7 mouse cellular contexts compared by ENCODE assay signal in the genomic region with DNA sequence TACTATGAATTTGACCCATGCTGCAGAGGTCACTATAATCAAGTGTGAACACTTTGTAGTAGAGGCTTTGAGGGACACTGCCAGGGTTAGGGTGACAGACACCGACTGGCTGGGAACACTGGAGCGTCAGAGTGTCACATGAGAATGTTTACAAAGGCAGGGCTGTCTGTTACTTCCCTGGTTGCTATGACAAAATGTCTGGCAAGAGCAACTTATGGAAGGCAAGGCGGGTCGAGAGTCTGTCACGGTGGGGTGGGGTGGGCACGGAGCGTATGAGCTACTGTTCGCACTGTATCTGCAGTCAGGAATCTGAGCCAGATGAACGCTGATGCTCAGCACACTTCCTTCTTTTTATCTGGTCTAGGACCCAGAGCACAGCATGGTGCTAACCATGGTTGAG. TPM values are rescaled to one million over a fixed set of nuclear protein-coding genes. Genes with fewer than 3 reads are reported as not detected.
DNase-seq lines count a peak whose midpoint lies in the region; ATAC-seq and TF ChIP-seq lines count a peak whose summit lies in the region.

No protein-coding gene starts in this region.

- H3K4me1 ChIP-seq in heart, embryonic 14.5 days (ENCODE audit: control insufficient read depth in 2 of 2, insufficient read depth in 2 of 2, low read length in 2 of 2): peaks cover 5 to 15% of the 10 kb centered on the region in 2 experiments
- H3K4me1 ChIP-seq in lung, embryonic 16.5 days (replicated peaks; ENCODE audit: control insufficient read depth, insufficient read depth, low read length): peaks cover 7% of the 10 kb centered on the region; the same call in 1 of the 2 replicates
- peaks cover 9% of the 10 kb centered on the region for H3K4me1 ChIP-seq in forebrain, embryonic 16.5 days (replicated peaks; ENCODE audit: control insufficient read depth, insufficient read depth, low read length)
- no peaks in the 10 kb centered on the region for H3K4me1 ChIP-seq in midbrain, postnatal 0 days (ENCODE audit: insufficient read depth, low read length)

- no peak for ATAC-seq in heart, embryonic 14.5 days (ENCODE audit: insufficient number of reproducible peaks, insufficient read depth, low FRiP score, low read depth)
- ATAC-seq in lung, embryonic 16.5 days (ENCODE audit: low read depth): peak; percentile 66
- peak; percentile 86 for ATAC-seq in forebrain, embryonic 16.5 days
- no peak; the same call in 1 of the 2 replicates for ATAC-seq in midbrain, postnatal 0 days (ENCODE audit: low FRiP score)
- no peak for ATAC-seq in megakaryocyte progenitor cell, adult 5-6 weeks (replicated peaks; ENCODE audit: poor library complexity)

- H3K27me3 ChIP-seq in heart, embryonic 14.5 days (ENCODE audit: control insufficient read depth, insufficient read depth, low read length): no peaks in the 10 kb centered on the region
- H3K27me3 ChIP-seq in lung, embryonic 16.5 days (ENCODE audit: control insufficient read depth, insufficient read depth, low read depth, low read length): no peaks in the 10 kb centered on the region
- H3K27me3 ChIP-seq in forebrain, embryonic 16.5 days (replicated peaks; ENCODE audit: control insufficient read depth, insufficient read depth, low read length): no peaks in the 10 kb centered on the region
- no peaks in the 10 kb centered on the region for H3K27me3 ChIP-seq in midbrain, postnatal 0 days (ENCODE audit: insufficient read depth, low read length)

- H3K36me3 ChIP-seq in heart, embryonic 14.5 days (ENCODE audit: control insufficient read depth, insufficient read depth, low read length): no peaks in the 10 kb centered on the region
- no peaks in the 10 kb centered on the region for H3K36me3 ChIP-seq in lung, embryonic 16.5 days (ENCODE audit: control insufficient read depth, insufficient read depth, low read length)
- no peaks in the 10 kb centered on the region for H3K36me3 ChIP-seq in forebrain, embryonic 16.5 days (ENCODE audit: control insufficient read depth, insufficient read depth)
- no peaks in the 10 kb centered on the region for H3K36me3 ChIP-seq in midbrain, postnatal 0 days (ENCODE audit: insufficient read depth, low read length)

- no peak for TF ChIP-seq CTCF in midbrain, postnatal 0 days (IDR thresholded peaks at IDR 0.05)

- H3K4me3 ChIP-seq in heart, embryonic 14.5 days (ENCODE audit: control insufficient read depth in 1 of 2, insufficient read depth in 1 of 2, low read depth in 1 of 2, low read length in 2 of 2): no peak overlapping the region
- H3K4me3 ChIP-seq in lung, embryonic 16.5 days (ENCODE audit: low read length): peak overlapping the region; percentile 21; the same call in 1 of the 2 replicates
- no peak overlapping the region for H3K4me3 ChIP-seq in forebrain, embryonic 16.5 days (replicated peaks; ENCODE audit: low read length)
- no peak overlapping the region for H3K4me3 ChIP-seq in midbrain, postnatal 0 days (ENCODE audit: low read depth, low read length)

- H3K27ac ChIP-seq in heart, embryonic 14.5 days (replicated peaks in 1 of 2; ENCODE audit: control insufficient read depth in 1 of 2, insufficient read depth in 1 of 2, low read depth in 2 of 2, low read length in 2 of 2): no peak overlapping the region
- H3K27ac ChIP-seq in lung, embryonic 16.5 days (ENCODE audit: low read length): no peak overlapping the region
- 0 out of 2 replicates have a peak overlapping the region, but pooled peaks have one; percentile 27 for H3K27ac ChIP-seq in forebrain, embryonic 16.5 days (ENCODE audit: low read length)
- H3K27ac ChIP-seq in midbrain, postnatal 0 days (ENCODE audit: low read depth, low read length): no peak overlapping the region

- 0 out of 2 replicates have a peak overlapping the region, but pooled peaks have one; percentile 21 for H3K9ac ChIP-seq in heart, embryonic 14.5 days (ENCODE audit: low read length)
- H3K9ac ChIP-seq in lung, embryonic 16.5 days (ENCODE audit: low read length): no peak overlapping the region
- H3K9ac ChIP-seq in forebrain, embryonic 16.5 days (replicated peaks; ENCODE audit: low read depth, low read length): no peak overlapping the region
- no peak overlapping the region for H3K9ac ChIP-seq in midbrain, postnatal 0 days (replicated peaks; ENCODE audit: low read length, poor library complexity, severe bottlenecking)

- H3K9me3 ChIP-seq in heart, embryonic 14.5 days (ENCODE audit: control insufficient read depth, low read length): no peaks in the 10 kb centered on the region
- no peaks in the 10 kb centered on the region for H3K9me3 ChIP-seq in lung, embryonic 16.5 days (ENCODE audit: control insufficient read depth, low read length)
- no peaks in the 10 kb centered on the region for H3K9me3 ChIP-seq in forebrain, embryonic 16.5 days (ENCODE audit: control insufficient read depth, low read length)
- no peaks in the 10 kb centered on the region for H3K9me3 ChIP-seq in midbrain, postnatal 0 days (ENCODE audit: low read length)

- no peak for DNase-seq in heart, adult 18-20 months
- DNase-seq in lung, postnatal 14 days: no peak
- peak; percentile 44 for DNase-seq in midbrain, postnatal 0 days (ENCODE audit: low spot score)

- peak overlapping the region; percentile 42 for H3K4me2 ChIP-seq in heart, embryonic 14.5 days (ENCODE audit: low read length)
- peak overlapping the region; percentile 51 for H3K4me2 ChIP-seq in lung, embryonic 16.5 days (ENCODE audit: low read depth, low read length)
- peak overlapping the region; percentile 21; the same call in 1 of the 2 replicates for H3K4me2 ChIP-seq in forebrain, embryonic 16.5 days (ENCODE audit: low read length)
- no peak overlapping the region for H3K4me2 ChIP-seq in midbrain, postnatal 0 days (ENCODE audit: low read depth, low read length, poor library complexity, severe bottlenecking)

- 30% methylated on average over 9 of the region's 9 CpGs for WGBS in heart, embryonic 14.5 days
- 17% methylated on average over 9 of the region's 9 CpGs for whole genome bisulfite sequencing in lung, embryonic 16.5 days
- WGBS in forebrain, embryonic 16.5 days: 44% methylated on average over 9 of the region's 9 CpGs
- WGBS in midbrain, postnatal 0 days: 54% methylated on average over 9 of the region's 9 CpGs

RNA-seq across cellular contexts. Expression of a gene that starts 34.7 kb away (rescaled TPM):
- 6.6 and 8.6 TPM in 2 replicates for polyA plus RNA-seq in heart, embryonic 14.5 days (2014; fragmentation: Nextera tagmentation; extraction: Ambion mirVana)
- 10 to 100 TPM; 11.4 to 15.8 TPM for total RNA-seq in heart, adult 18-20 months (2021)
- polyA plus RNA-seq in lung, embryonic 16.5 days (2015; fragmentation: Nextera tagmentation; extraction: Ambion mirVana): 0.63 and 0.75 TPM in 2 replicates
- 2.6 and 4.5 TPM in 2 replicates for polyA plus RNA-seq in forebrain, embryonic 16.5 days (2015; fragmentation: Nextera tagmentation; extraction: Ambion mirVana)
- 6.3 and 6.4 TPM in 2 replicates for total RNA-seq in midbrain, postnatal 0 days (2014; rRNA removed)
- 7.3 and 8.3 TPM in 2 replicates for polyA plus RNA-seq in midbrain, postnatal 0 days (2015; fragmentation: Nextera tagmentation; extraction: Ambion mirVana)
- 0.02 TPM in 1 of 2 replicates, not detected in the other for total RNA-seq in megakaryocyte progenitor cell, adult 5-6 weeks (2015)
- 0.12 TPM in 1 of 2 replicates, not detected in the other for total RNA-seq in megakaryocyte progenitor cell, adult 5-6 weeks (2017)

Comparison
In these comparisons a context has a peak if more than half of its experiments do, and no peak if none do; other contexts are left out.
1. ATAC-seq: peak in lung, embryonic 16.5 days (single experiment) and forebrain, embryonic 16.5 days (single experiment); none in heart, embryonic 14.5 days (single experiment), midbrain, postnatal 0 days (single experiment) and megakaryocyte progenitor cell, adult 5-6 weeks (single experiment).